Mouse (Mus musculus) G1E (cell line): ENCODE measurements at regions not wholly inside any gene's neighbourhood (a gene's known extent, or its start where the extent isn't known, plus 50 kb on each side); places are given as distances from the start of the nearest gene placed in this dataset.

Source experiments
- CTCF ChIP-seq: IDR thresholded peaks from 2 replicates; pipeline ENCODE4 v1.5.1; 2012; ENCODE audit warnings: low read depth, low read length, inconsistent platforms, mixed read lengths
- GATA1 ChIP-seq: IDR thresholded peaks from 2 replicates; pipeline ENCODE4 v1.6.1; 2012; ENCODE audit warnings: borderline replicate concordance, low read length, inconsistent platforms, mixed read lengths
- GATA2 ChIP-seq: IDR thresholded peaks from 2 replicates; pipeline ENCODE4 v1.6.1; 2012; ENCODE audit warnings: low read depth, low read length, inconsistent platforms, borderline replicate concordance
- TAL1 ChIP-seq: conservative IDR thresholded peaks from 2 replicates; pipeline ENCODE4 v1.6.1; 2012; ENCODE audit warnings: low read depth, low read length, inconsistent platforms, mixed read lengths

GRCm38 (mm10) chr5:132892591-132892990, 349.4 kb upstream of the Auts2 start:
- TF ChIP-seq CTCF (no peak), TAL1 (no peak), GATA1 (no peak), GATA2 (no peak)
